Mouse (Mus musculus) right cerebral cortex, postnatal 4 days (tissue): ENCODE measurements around the gene Abtb2.
A peak's percentile ranks its signal among the peaks of the same experiment; 100 is the strongest.

Experiments
- DNase-seq: peaks from one replicate; pipeline ENCODE4 v3.0.0-alpha.2; 2022

The Abtb2 gene

GRCm38 (mm10) chr2:103746761-103747160, 180.7 kb downstream of the Abtb2 start:
- DNase-seq, result no peak

- no peak for DNase-seq
Measured at GRCm38 (mm10) chr2:103747891-103748290, 181.8 kb downstream of the Abtb2 start.

- DNase-seq, result no peak
Measured at GRCm38 (mm10) chr2:103749091-103749490, 183.0 kb downstream of the Abtb2 start.

GRCm38 (mm10) chr2:103751771-103752170, 185.7 kb downstream of the Abtb2 start:
- no peak for DNase-seq

GRCm38 (mm10) chr2:103754614-103755013, 188.5 kb downstream of the Abtb2 start:
- DNase-seq, result no peak

- DNase-seq, result no peak
Measured at GRCm38 (mm10) chr2:103755458-103756085, 189.5 kb downstream of the Abtb2 start.

GRCm38 (mm10) chr2:103760421-103760820, 194.3 kb downstream of the Abtb2 start:
- DNase-seq, result no peak

GRCm38 (mm10) chr2:103760906-103761716, 195.0 kb downstream of the Abtb2 start, which contains the start of gene Nat10:
TSS of gene Nat10 (minus strand) at chr2:103761270.
- peak; percentile 98 for DNase-seq

- no peak for DNase-seq
Measured at GRCm38 (mm10) chr2:103761993-103762392, 195.9 kb downstream of the Abtb2 start.

- no peak for DNase-seq
Measured at GRCm38 (mm10) chr2:103762492-103762891, 196.4 kb downstream of the Abtb2 start.
